Mouse (Mus musculus) heart, adult 11 months (tissue): ENCODE measurements around the gene Il6st.
A peak's percentile ranks its signal among the peaks of the same experiment; 100 is the strongest.

ENCODE experiments used
- DNase-seq: peaks from one replicate; pipeline ENCODE4 v3.0.0; 2022

Il6st gene

GRCm38 (mm10) chr13:112442867-112443529 lies 20.9 kb upstream of the Il6st start:
- peak; percentile 78 for DNase-seq

GRCm38 (mm10) chr13:112447108-112447665 lies 16.7 kb upstream of the Il6st start:
- DNase-seq = peak; percentile 41

GRCm38 (mm10) chr13:112450210-112450609 lies 13.7 kb upstream of the Il6st start:
- DNase-seq = no peak

DNA sequence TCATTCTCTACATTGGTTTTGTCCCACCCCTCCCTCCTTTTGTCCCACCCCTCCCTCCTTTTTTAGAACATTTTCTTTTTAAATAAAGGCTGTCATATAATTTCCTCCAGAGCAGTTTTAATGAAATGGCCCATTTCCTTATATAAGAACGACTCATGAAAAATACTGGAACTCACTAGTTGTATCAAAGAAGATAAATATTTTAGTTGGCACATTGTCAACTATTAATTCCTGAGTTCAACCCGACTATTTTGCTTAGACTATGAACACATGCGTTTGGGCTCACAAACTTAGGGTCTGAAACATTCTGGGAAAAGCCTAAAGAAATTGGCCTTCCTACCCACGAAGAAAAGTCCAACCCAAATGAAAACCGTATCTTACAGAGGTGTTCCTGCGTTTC lies 6.5 kb upstream of the Il6st start:
- no peak for DNase-seq

DNA sequence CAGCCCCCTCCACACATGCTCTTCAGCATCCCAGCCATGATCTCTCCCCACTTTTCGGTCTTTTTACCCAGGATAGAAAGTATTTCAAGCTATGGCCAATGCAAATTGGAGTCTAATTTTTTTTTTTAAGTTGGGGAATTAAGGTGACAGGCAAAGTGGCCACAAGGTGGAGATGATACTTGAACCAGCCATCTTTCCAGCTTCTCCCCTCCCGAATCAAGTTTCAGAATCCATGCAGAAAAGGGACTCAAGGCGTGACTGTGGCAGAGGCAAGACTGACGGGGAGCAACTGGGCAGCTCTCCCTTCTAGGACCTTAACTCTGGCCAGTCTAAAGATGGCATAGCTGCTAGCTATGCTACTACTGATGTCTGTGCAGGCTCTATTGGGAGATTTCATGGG lies 5.9 kb upstream of the Il6st start:
- DNase-seq = peak; percentile 72

DNA sequence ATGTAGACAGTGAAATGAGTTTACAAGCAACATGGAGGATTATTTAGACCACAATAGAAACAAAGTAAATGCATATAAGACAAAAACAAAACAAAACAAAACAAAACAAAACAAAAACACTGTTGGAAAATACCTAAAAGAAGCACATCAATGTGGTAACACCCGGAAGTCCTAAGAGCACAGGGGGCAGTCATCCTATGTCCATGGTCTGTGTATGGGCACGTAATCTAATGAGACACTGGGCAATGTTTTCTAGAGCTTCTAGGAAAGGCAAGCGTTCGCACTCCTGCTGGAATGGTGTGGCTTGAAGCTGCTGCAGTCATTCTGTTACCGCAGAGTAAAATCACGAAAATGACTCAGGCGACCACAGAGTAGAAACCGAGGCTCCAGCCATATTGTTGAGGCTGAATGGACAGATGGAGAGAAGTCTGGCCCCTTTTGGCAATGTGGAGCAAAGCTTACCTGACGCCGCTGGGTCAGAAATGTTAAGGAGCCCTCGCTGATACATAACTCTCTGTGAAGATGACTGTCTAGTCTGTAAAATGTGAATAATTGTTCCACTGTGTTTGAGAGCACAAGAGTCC lies 5.3 kb upstream of the Il6st start:
- DNase-seq = peak; percentile 31

GRCm38 (mm10) chr13:112459956-112460355 lies 3.9 kb upstream of the Il6st start:
- peak; percentile 80 for DNase-seq

DNA sequence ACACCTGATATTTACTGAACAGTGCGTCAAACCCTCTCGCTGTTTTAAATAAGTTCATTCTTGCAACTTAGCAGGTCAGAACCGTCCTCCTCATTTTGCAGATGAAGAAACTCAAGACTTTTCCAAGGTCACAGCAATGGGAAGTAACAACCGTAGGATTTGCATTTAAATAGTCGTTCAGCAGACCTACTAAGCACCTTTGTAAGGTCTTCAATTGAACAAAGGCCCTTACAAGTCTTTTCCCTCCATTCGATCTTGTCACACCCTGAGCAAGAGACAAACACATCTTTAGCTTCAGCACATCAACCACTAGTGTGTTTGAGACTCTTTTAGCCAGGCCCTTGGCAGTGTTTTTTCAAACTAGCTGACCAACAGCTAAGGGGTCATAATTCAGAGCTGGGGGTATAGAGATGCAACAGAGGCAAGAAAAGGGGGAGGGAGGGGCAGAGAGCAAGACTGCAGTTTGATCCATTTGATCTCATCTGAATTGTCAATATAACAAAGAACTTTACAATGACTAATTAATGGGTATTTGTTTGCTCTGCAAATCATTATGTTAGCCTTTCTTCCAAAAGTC lies 1.4 kb upstream of the Il6st start:
- peak; percentile 41 for DNase-seq

GRCm38 (mm10) chr13:112463337-112463802 lies 500 bp upstream of the Il6st start:
- no peak for DNase-seq

DNA sequence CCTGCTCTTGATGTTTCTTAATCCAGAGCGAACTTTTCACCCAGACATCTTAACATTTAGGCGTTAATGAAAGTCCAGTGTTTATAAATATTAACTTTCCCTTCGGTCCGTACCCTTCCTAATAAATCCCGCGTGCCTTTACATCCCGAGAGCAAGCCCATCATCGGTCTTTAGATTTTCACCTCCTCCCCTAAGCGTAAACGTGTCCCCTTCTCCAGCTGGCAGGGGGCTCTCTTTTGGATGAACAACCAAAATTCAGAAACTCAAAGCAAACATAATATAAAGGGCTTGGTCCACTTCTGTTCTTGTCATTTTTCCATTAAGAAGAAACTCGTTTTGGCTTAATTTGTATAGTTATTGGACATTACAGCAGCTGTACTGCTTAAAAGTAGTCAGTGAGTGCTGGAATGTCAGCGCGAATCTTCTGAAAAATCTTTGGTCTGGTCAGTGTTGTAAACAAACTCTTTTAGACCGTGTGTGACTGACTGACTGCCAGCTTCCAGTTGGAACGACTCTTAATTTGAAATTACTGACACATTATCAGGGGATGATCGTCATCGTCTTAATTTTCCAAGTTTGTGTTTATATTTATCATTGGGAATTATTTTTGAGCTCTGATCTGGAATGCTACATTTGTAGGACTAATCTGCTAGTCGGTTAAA lies 887 bp downstream of the Il6st start:
- DNase-seq = peak; percentile 90

DNA sequence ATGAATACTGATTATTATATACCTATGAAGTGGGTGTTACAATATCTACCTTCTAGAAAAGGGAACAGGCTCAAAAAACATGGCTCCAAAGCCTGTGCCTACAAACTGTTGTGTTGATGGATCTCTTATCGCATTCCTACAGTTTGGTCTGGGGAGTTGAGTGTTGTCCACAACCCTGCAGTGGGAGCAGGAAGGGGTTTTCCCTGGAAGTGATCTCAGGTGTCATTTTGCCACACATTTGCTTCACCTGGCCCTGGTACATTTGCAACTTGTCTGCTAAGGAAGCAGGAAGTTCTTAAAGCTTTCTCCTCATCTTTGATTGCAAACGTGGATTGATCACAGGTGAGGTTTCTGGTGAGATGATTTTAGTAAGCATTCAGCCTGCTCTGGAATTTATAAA lies 1.7 kb downstream of the Il6st start:
- DNase-seq = peak; percentile 79

GRCm38 (mm10) chr13:112466136-112466945 lies 2.5 kb downstream of the Il6st start:
- DNase-seq = peak; percentile 91

DNA sequence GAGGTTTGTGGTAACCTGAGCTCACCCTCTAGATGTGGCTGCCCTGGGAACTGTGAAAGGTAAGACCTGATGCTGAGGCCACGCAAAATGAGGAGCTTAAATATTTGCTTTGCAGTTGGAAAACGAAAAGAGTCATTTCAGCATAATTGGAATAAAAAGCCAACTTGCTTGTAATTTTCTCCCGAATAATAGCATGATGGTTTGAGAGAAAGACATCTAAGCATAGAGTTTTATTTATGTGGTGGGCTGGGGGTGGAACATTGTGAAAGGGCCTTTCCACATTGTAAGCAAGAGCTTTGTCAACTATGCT lies 3.0 kb downstream of the Il6st start:
- no peak for DNase-seq

DNA sequence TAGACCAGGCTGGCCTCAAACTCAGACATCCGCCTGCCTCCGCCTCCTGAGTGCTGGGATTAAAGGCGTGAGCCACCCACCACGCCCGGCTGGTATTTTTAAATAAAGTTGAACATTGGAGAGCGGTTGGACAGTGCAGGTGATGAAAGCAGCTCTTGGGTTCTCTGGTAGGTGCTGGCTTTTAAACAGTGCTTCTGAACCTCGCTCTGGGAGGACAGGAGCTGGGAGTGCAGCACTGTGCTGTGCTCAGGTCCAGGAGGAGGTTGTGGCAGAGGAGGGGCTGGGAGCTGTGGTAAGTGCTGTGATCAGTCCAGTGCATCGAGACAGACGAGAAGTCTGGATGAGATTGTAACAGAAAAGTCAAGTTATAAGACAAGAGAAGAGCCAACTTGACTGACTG lies 3.5 kb downstream of the Il6st start:
- peak; percentile 86 for DNase-seq

- peak; percentile 74 for DNase-seq
Observed at GRCm38 (mm10) chr13:112469491-112469890, 5.6 kb downstream of the Il6st start.

DNA sequence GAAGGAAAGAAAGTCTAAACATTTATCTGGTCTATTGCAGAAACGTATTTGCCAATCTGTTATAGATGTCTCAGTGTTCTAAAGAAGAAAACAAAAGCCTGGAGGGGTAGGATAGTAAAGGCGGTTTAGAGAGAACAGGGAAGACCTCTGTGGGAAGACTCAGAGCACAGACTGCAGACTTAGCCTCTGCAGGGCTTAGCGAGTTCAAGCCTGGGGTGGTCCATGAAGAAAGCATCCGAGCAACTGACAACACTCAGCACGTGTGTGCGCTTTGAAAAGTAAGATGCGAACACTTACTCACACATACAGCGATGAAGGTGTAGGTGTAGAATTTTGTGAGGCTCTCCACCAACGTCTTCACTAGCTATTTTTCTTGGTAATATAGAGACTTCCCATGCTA lies 7.3 kb downstream of the Il6st start:
- peak; percentile 65 for DNase-seq

- DNase-seq = no peak
Observed at GRCm38 (mm10) chr13:112472401-112473023, 8.6 kb downstream of the Il6st start.

GRCm38 (mm10) chr13:112473757-112474755 lies 10.2 kb downstream of the Il6st start:
- peak; percentile 76 for DNase-seq

- peak; percentile 62 for DNase-seq
Observed at GRCm38 (mm10) chr13:112479032-112479431, 15.2 kb downstream of the Il6st start.

DNA sequence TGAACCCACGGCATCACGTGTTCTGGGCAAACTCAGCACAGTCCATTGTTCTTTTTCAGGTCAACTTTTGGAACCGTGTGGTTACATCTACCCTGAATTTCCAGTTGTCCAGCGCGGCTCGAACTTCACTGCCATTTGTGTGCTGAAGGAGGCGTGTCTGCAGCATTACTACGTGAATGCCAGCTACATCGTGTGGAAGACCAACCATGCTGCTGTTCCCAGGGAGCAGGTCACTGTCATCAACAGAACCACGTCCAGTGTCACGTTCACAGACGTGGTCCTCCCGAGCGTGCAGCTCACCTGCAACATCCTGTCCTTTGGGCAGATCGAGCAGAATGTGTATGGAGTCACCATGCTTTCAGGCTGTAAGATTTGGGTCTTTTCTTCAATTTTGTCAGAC lies 16.1 kb downstream of the Il6st start:
- peak; percentile 84 for DNase-seq

- DNase-seq = peak; percentile 61
Observed at GRCm38 (mm10) chr13:112482525-112482924, 18.7 kb downstream of the Il6st start.
